Mouse (Mus musculus) ES-Bruce4 (cell line): ENCODE data around the gene Pold4. TPM values are rescaled to one million over a fixed set of nuclear protein-coding genes. Genes with fewer than 3 reads are reported as not detected.

Experiments used
- H3K27ac ChIP-seq: 2 replicates; pipeline ENCODE4 v1.5.1; 2012; ENCODE audit warnings: low read length, inconsistent platforms; ENCODE audit not compliant: insufficient read depth
- H3K27me3 ChIP-seq: 2 replicates; pipeline ENCODE4 v1.6.1; 2012; ENCODE audit warnings: mild to moderate bottlenecking, low read length, inconsistent platforms; ENCODE audit not compliant: control insufficient read depth, poor library complexity, insufficient read depth, severe bottlenecking
- H3K36me3 ChIP-seq: 2 replicates; pipeline ENCODE4 v1.6.1; 2012; ENCODE audit warnings: inconsistent platforms, mild to moderate bottlenecking, low read length, moderate library complexity; ENCODE audit not compliant: control insufficient read depth, poor library complexity, insufficient read depth, severe bottlenecking
- H3K4me1 ChIP-seq: one replicate; pipeline ENCODE4 v1.8.1; 2011; ENCODE audit warnings: low read length; ENCODE audit not compliant: control insufficient read depth, insufficient read depth
- H3K4me3 ChIP-seq: 2 replicates; pipeline ENCODE4 v1.5.1; 2011; ENCODE audit warnings: low read depth, mild to moderate bottlenecking, low read length
- H3K9ac ChIP-seq: 2 replicates; pipeline ENCODE4 v1.6.1; 2012; ENCODE audit warnings: low read depth, mild to moderate bottlenecking, inconsistent platforms; ENCODE audit not compliant: poor library complexity, severe bottlenecking
- H3K9me3 ChIP-seq: replicated peaks from 2 replicates; pipeline ENCODE4 v1.6.1; 2012; ENCODE audit warnings: mild to moderate bottlenecking, low read length, inconsistent platforms; ENCODE audit not compliant: control insufficient read depth, poor library complexity, insufficient read depth, severe bottlenecking
- CTCF ChIP-seq: IDR thresholded peaks from one replicate; pipeline ENCODE4 v1.8.1; 2011; ENCODE audit warnings: low read depth, low read length
- EP300 ChIP-seq: IDR thresholded peaks from 2 replicates; pipeline ENCODE4 v1.6.1; 2011; ENCODE audit warnings: low read depth, low read length; ENCODE audit not compliant: insufficient read depth
- POLR2A ChIP-seq: IDR thresholded peaks from one replicate; pipeline ENCODE4 v1.8.1; 2011; ENCODE audit warnings: low read length; ENCODE audit not compliant: insufficient read depth
- polyA plus RNA-seq: library from polyadenylated mRNA; stranded (reverse); fragments of >200 nt; gene quantifications from 2 replicates; pipeline ENCODE4 v1.2.4, GENCODE M21; 2011; ENCODE audit warnings: low read depth; ENCODE audit not compliant: missing spikeins, insufficient read depth, insufficient read length

Gene Pold4
- polyA plus RNA-seq, 1 experiment: 26.7 TPM

- H3K4me1 ChIP-seq: no peaks in the 10 kb centered on the region
- no peaks in the 10 kb centered on the region for H3K9me3 ChIP-seq
- H3K4me3 ChIP-seq: no peak overlapping the region
- no peak overlapping the region for H3K27ac ChIP-seq
- TF ChIP-seq EP300 (no peak), POLR2A (no peak), CTCF (no peak)
- no peaks in the 10 kb centered on the region for H3K36me3 ChIP-seq
- no peak overlapping the region for H3K9ac ChIP-seq
- H3K27me3 ChIP-seq: no peaks in the 10 kb centered on the region
Measured at GRCm38 (mm10) chr19:4270187-4270586, 38.5 kb downstream of the Pold4 start.

- Histone ChIP-seq H3K27ac (no peak overlapping the region), H3K4me1 (no peaks in the 10 kb centered on the region), H3K4me3 (no peak overlapping the region), H3K27me3 (no peaks in the 10 kb centered on the region), H3K9ac (no peak overlapping the region), H3K36me3 (no peaks in the 10 kb centered on the region), H3K9me3 (no peaks in the 10 kb centered on the region)
- no peak for TF ChIP-seq CTCF
- no peak for TF ChIP-seq POLR2A
- no peak for TF ChIP-seq EP300
Measured at GRCm38 (mm10) chr19:4270972-4271371, 39.3 kb downstream of the Pold4 start.

- Histone ChIP-seq H3K27me3 (no peaks in the 10 kb centered on the region), H3K27ac (no peak overlapping the region), H3K9me3 (no peaks in the 10 kb centered on the region; the same call in 1 of the 2 replicates), H3K4me3 (no peak overlapping the region), H3K4me1 (no peaks in the 10 kb centered on the region), H3K36me3 (no peaks in the 10 kb centered on the region), H3K9ac (no peak overlapping the region)
- no peak for TF ChIP-seq POLR2A
- no peak for TF ChIP-seq EP300
- peak; percentile 34 for TF ChIP-seq CTCF
Measured at GRCm38 (mm10) chr19:4279487-4279886, 47.8 kb downstream of the Pold4 start.

DNA sequence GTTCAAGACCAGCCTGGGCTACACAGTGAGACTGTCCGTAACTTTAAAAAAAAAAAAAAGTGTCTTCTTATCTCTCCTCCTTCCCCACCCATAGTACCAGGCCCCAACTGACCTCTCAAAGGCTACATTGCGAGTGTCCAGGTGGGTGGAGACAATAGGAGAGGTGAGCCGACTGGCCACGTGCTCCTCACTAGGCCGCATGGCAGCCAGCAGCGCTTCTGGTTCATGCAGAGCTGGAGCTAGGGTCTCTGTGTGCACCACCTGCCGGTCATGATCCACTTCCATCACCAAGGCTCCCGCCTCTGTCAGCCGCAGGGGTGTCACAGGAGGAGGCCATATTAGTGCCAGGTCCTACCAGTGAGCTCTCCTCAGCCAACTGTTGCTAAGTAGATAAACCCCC, 48.7 kb downstream of the Pold4 start:
- TF ChIP-seq POLR2A (no peak), EP300 (no peak), CTCF (no peak)
- no peak overlapping the region for H3K4me3 ChIP-seq
- H3K4me1 ChIP-seq: no peaks in the 10 kb centered on the region
- no peaks in the 10 kb centered on the region; the same call in 1 of the 2 replicates for H3K9me3 ChIP-seq
- no peaks in the 10 kb centered on the region for H3K36me3 ChIP-seq
- H3K9ac ChIP-seq: no peak overlapping the region
- no peak overlapping the region for H3K27ac ChIP-seq
- no peaks in the 10 kb centered on the region for H3K27me3 ChIP-seq

DNA sequence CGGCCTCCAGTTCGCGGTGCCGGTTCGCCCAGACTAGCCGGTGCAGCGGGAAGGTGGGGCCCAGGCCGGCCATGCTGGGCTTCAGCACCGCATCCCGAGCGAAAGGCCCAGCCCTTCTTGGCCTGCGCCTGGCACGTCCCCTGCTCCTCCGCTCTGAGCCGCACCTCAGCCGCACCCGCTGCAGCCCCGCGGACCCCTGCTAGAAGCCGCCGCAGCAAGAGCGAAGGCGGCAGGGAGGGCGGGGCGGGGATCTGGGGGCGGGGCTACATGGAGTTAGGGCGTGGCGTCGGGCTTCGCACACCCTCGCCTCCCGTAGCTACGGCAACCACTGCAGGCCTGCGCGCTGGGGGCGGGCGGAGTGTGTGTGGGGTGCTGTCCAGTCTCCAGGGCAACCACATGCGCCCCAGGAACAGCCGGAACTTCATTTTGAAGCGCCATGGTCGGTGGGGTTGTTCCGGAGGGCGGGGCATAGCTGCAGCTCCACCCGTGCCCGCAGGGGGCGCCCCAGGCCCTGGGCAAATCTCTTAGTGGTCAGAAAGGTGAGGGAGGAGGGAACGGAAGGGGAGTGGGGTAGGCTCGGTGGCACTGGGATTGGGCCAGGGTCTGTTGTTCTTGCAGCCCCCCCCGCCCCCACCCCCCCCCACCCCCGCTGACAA, 51.3 kb downstream of the Pold4 start, which contains the start of gene Ankrd13d:
Gene Ankrd13d, minus strand, starts transcription at position 240 of the 656 bp plus-strand sequence.
- no peaks in the 10 kb centered on the region; the same call in 1 of the 2 replicates for H3K36me3 ChIP-seq
- TF ChIP-seq EP300 (no peak), CTCF (peak; percentile 66), POLR2A (peak; percentile 40)
- H3K9me3 ChIP-seq: no peaks in the 10 kb centered on the region; the same call in 1 of the 2 replicates
- peak within 1 kb of the TSS; percentile 41 for H3K9ac ChIP-seq
- H3K27me3 ChIP-seq: no peaks in the 10 kb centered on the region
- no peaks in the 10 kb centered on the region for H3K4me1 ChIP-seq
- H3K27ac ChIP-seq: no peak within 1 kb of the TSS
- H3K4me3 ChIP-seq: peak within 1 kb of the TSS; percentile 65

Other genes starting within 250 kb of the Pold4 start
- 4.8 and 7.8 TPM in 2 replicates for gene Acy3, start 245.3 kb upstream of the Pold4 start, polyA plus RNA-seq
- not detected in 2 replicates for gene Tbx10, start 239.1 kb upstream of the Pold4 start, polyA plus RNA-seq
- 17.3 and 20.8 TPM in 2 replicates for gene Nudt8, start 231.3 kb upstream of the Pold4 start, polyA plus RNA-seq
- gene Gm49405, start 231.3 kb upstream of the Pold4 start, polyA plus RNA-seq: 2.4 and 3.0 TPM in 2 replicates
- 2.9 and 3.6 TPM in 2 replicates for gene Doc2g, start 228.6 kb upstream of the Pold4 start, polyA plus RNA-seq
- gene Ndufv1, start 219.1 kb upstream of the Pold4 start, polyA plus RNA-seq: 77.9 and 89.6 TPM in 2 replicates
- 119 and 155 TPM in 2 replicates for gene Gstp1, start 193.9 kb upstream of the Pold4 start, polyA plus RNA-seq
- 29.3 and 32.1 TPM in 2 replicates for gene Gstp2, start 185.9 kb upstream of the Pold4 start, polyA plus RNA-seq
- gene Gstp3, start 172.3 kb upstream of the Pold4 start, polyA plus RNA-seq: 0.91 and 2.3 TPM in 2 replicates
- not detected in 2 replicates for gene Cabp2, start 150.3 kb upstream of the Pold4 start, polyA plus RNA-seq
- 26.9 and 32.5 TPM in 2 replicates for gene Cdk2ap2, start 134.7 kb upstream of the Pold4 start, polyA plus RNA-seq
- 9.8 and 11.2 TPM in 2 replicates for gene Pitpnm1, start 131.9 kb upstream of the Pold4 start, polyA plus RNA-seq
- gene Aip, start 106.0 kb upstream of the Pold4 start, polyA plus RNA-seq: 43.8 and 51.3 TPM in 2 replicates
- not detected in 2 replicates for gene Gpr152, start 92.1 kb upstream of the Pold4 start, polyA plus RNA-seq
- not detected in 2 replicates for gene Cabp4, start 87.9 kb upstream of the Pold4 start, polyA plus RNA-seq
- 82.4 and 88.1 TPM in 2 replicates for gene Coro1b, start 83.3 kb upstream of the Pold4 start, polyA plus RNA-seq
- gene Ptprcap, start 78.3 kb upstream of the Pold4 start, polyA plus RNA-seq: not detected in 2 replicates
- 17.1 and 27.3 TPM in 2 replicates for gene Rps6kb2, start 68.5 kb upstream of the Pold4 start, polyA plus RNA-seq
- 1.7 and 2.1 TPM in 2 replicates for gene Carns1, start 56.4 kb upstream of the Pold4 start, polyA plus RNA-seq
- 1.2 TPM in 2 replicates for gene Tbc1d10c, start 40.6 kb upstream of the Pold4 start, polyA plus RNA-seq
- gene Ppp1ca, start 39.8 kb upstream of the Pold4 start, polyA plus RNA-seq: 295 and 298 TPM in 2 replicates
- 42.3 and 48.2 TPM in 2 replicates for gene Rad9a, start 30.2 kb upstream of the Pold4 start, polyA plus RNA-seq
- gene Clcf1, start 17.7 kb upstream of the Pold4 start, polyA plus RNA-seq: 1.5 and 1.8 TPM in 2 replicates
- gene AC109138.7, start 17.5 kb upstream of the Pold4 start, polyA plus RNA-seq: not detected in 2 replicates
- 8.5 and 9.2 TPM in 2 replicates for gene Ssh3, start 37.3 kb downstream of the Pold4 start, polyA plus RNA-seq
- 4.9 and 6.5 TPM in 2 replicates for gene Ankrd13d, start 51.2 kb downstream of the Pold4 start, polyA plus RNA-seq
- 40.2 and 46.4 TPM in 2 replicates for gene Grk2, start 74.3 kb downstream of the Pold4 start, polyA plus RNA-seq
- 68.0 and 78.4 TPM in 2 replicates for gene Kdm2a, start 166.4 kb downstream of the Pold4 start, polyA plus RNA-seq
- 12.4 and 16.9 TPM in 2 replicates for gene Rhod, start 207.5 kb downstream of the Pold4 start, polyA plus RNA-seq
- gene Syt12, start 245.5 kb downstream of the Pold4 start, polyA plus RNA-seq: not detected in 2 replicates